Mouse (Mus musculus) lung, postnatal 0 days (tissue): ENCODE measurements around the gene Scel.

Experiments used
- CTCF ChIP-seq: IDR thresholded peaks from 2 replicates; pipeline ENCODE4 v1.5.1; 2016; ENCODE audit warnings: antibody characterized with exemption, mild to moderate bottlenecking
- EP300 ChIP-seq: IDR thresholded peaks from 2 replicates; pipeline ENCODE4 v1.6.1; 2016; ENCODE audit warnings: antibody characterized with exemption, mild to moderate bottlenecking, control low read depth

DNA sequence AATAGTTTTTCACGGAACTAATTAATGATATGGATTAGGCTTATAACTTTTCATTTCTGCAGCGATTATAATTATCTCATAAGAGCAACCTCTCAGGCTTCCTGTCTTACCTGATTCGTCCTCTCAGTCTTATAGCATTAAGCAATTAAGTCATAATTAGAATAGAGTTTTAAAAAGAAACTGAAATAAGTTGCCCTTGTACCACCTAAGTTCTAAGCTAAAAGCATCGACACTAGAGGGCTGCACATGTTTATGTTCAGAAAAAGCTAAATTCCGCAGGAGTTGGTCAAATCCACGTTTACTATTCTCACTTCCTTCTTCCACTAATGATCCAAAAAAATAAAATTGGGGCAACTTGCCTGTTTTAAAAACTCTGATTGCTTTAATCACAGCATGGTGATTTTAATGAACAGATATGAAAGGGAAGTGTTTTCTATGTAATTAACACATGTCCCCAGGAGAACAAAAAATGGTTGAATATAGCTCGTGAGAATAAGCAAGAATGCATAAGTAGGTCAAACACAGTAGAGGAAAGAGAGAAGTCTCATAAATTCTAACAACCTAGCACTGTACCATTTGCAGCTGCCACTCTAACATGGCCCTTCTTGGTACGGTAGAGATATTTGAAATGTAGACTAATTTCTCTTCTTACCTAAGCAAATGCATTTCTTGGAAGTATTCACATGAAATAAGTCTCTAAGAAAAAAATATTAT is 48.4 kb downstream of the Scel start:
- TF ChIP-seq CTCF = no peak
- no peak for TF ChIP-seq EP300
